Mouse (Mus musculus) lung, postnatal 0 days (tissue): ENCODE measurements around the gene Stxbp3. TPM values are rescaled to one million over a fixed set of nuclear protein-coding genes. Genes with fewer than 3 reads are reported as not detected.

Source experiments
- ATAC-seq: fragments of 200-750 bp; cut with Nextera tagmentation; 2 replicates; pipeline ENCODE4 v1.8.0; 2017; ENCODE audit warnings: moderate library complexity
- DNase-seq: peaks from one replicate; pipeline ENCODE4 v3.0.0-alpha.2; 2016; ENCODE audit warnings: low spot score
- H3K27ac ChIP-seq: fragments of 300-500 bp; sonication (generic); 2 replicates; pipeline ENCODE4 v1.5.1; 2014; ENCODE audit warnings: antibody characterized with exemption, mild to moderate bottlenecking, low read length, mixed read lengths
- H3K27me3 ChIP-seq: fragments of 300-500 bp; sonication (generic); replicated peaks from 2 replicates; pipeline ENCODE4 v1.6.1; 2014; ENCODE audit warnings: low read length, mixed read lengths; ENCODE audit not compliant: insufficient read depth
- H3K36me3 ChIP-seq: fragments of 300-500 bp; sonication (generic); 2 replicates; pipeline ENCODE4 v1.6.1; 2014; ENCODE audit warnings: low read length, mixed read lengths; ENCODE audit not compliant: insufficient read depth
- H3K4me1 ChIP-seq: fragments of 300-500 bp; sonication (generic); 2 replicates; pipeline ENCODE4 v1.6.1; 2014; ENCODE audit warnings: antibody characterized with exemption, low read depth, low read length, mixed read lengths; ENCODE audit not compliant: insufficient read depth
- H3K4me2 ChIP-seq: fragments of 300-500 bp; sonication (generic); replicated peaks from 2 replicates; pipeline ENCODE4 v1.6.1; 2014; ENCODE audit warnings: low read depth, mild to moderate bottlenecking, low read length, moderate library complexity, mixed read lengths
- H3K4me3 ChIP-seq: fragments of 300-500 bp; sonication (generic); 2 replicates; pipeline ENCODE4 v1.5.1; 2014; ENCODE audit warnings: low read depth, low read length
- H3K9ac ChIP-seq: fragments of 300-500 bp; sonication (generic); replicated peaks from 2 replicates; pipeline ENCODE4 v1.6.1; 2014; ENCODE audit warnings: low read depth, mild to moderate bottlenecking
- H3K9me3 ChIP-seq: fragments of 300-500 bp; sonication (generic); 2 replicates; pipeline ENCODE4 v1.6.1; 2016; ENCODE audit warnings: low read length, mixed read lengths
- CTCF ChIP-seq: IDR thresholded peaks from 2 replicates; pipeline ENCODE4 v1.5.1; 2016; ENCODE audit warnings: antibody characterized with exemption, mild to moderate bottlenecking
- EP300 ChIP-seq: IDR thresholded peaks from 2 replicates; pipeline ENCODE4 v1.6.1; 2016; ENCODE audit warnings: antibody characterized with exemption, mild to moderate bottlenecking, control low read depth
- WGBS: fragments of 180-500 bp; shearing (Covaris S2); extraction: QIAGEN DNeasy Blood & Tissue Kit; methylation state at CpG from one replicate; pipeline ENCODE4 v1.1.7; 2014; 5-methylcytosine and 5-hydroxymethylcytosine counted together
- polyA plus RNA-seq: library from polyadenylated mRNA; unstranded; fragments of >200 nt; fragmentation: Nextera tagmentation; extraction: Ambion mirVana; gene quantifications from 2 replicates; pipeline ENCODE4 v1.2.1, GENCODE M21; 2015

Gene Stxbp3
- 58.1 and 60.6 TPM in 2 replicates for polyA plus RNA-seq

DNA sequence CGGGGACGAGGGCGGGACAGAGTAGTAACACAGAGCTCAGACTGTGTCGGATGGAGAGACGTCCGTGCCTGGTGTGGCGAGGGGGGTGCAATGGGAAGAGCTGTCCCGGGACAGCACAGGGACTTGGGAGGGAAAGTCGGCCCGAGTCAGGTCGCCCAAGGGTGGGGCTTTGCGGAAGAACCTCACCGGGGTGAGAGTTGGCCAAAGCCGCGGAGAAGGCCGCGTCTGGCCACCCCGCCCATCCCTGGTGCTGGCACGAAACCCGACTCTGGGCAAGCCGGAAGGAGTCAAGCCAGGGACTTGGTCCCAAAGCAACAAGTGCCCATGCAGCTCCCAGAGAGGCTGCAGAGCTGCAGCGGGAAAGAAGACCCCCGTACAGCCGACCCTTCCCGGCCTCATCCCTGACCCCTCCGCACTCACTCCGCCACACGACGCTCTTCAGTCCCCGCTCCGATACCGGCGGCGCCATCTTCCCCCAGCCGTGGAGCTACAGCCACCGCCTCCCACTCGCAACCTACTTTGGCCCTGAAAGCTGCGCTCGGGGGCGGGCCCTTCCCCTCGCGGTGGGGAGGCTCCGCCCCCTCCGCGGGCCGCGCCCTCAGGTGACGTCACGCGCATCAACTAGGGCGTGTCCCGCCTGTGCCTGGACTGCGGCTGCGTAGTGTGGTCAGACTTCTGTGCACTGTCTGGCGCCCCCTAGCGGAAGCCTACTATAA is at the start of gene Stxbp3:
Stxbp3 (minus strand) TSS at position 527 of the 716 bp plus-strand sequence.
- peak; percentile 97 for ATAC-seq
- Histone ChIP-seq H3K27ac (peak within 1 kb of the TSS; percentile 96), H3K9ac (peak within 1 kb of the TSS; percentile 72), H3K27me3 (no peaks in the 10 kb centered on the region), H3K9me3 (no peaks in the 10 kb centered on the region), H3K4me3 (peak within 1 kb of the TSS; percentile 75), H3K4me1 (peaks cover 5% of the 10 kb centered on the region; the same call in 1 of the 2 replicates), H3K4me2 (peak within 1 kb of the TSS; percentile 66), H3K36me3 (no peaks in the 10 kb centered on the region)
- TF ChIP-seq EP300: no peak
- TF ChIP-seq CTCF: peak; percentile 97
- under 1% methylated on average over 50 of the region's 56 CpGs for WGBS
- peak; percentile 99 for DNase-seq

DNA sequence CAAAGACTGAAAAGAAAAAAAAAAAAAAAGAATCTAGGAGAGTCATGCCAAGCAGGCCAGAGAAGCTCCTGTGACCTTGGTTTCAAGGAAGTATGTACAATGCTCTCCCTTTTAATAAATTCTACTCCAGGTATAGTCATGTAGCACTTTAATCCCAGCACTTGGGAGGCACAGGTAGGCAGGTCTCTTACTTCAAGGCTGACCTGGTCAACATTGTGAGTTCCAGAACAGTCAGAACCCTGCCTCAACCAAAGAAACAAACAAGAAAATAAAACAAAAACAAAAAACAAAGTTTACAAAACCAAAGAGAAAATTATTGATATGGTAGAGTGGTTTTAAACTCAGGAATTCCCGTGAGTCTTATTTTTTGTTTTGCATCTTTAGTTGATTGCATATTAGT is 49.6 kb upstream of the Stxbp3 start, which contains the start of gene Fndc7:
Fndc7 (minus strand) TSS at position 101 of the 400 bp plus-strand sequence.
- H3K27me3 ChIP-seq: no peaks in the 10 kb centered on the region
- H3K4me3 ChIP-seq: no peak within 1 kb of the TSS
- DNase-seq (peak; percentile 49), ATAC-seq (no peak)
- no peak within 1 kb of the TSS for H3K4me2 ChIP-seq
- no peak within 1 kb of the TSS for H3K27ac ChIP-seq
- no peaks in the 10 kb centered on the region for H3K4me1 ChIP-seq
- no peaks in the 10 kb centered on the region for H3K9me3 ChIP-seq
- H3K36me3 ChIP-seq: no peaks in the 10 kb centered on the region
- TF ChIP-seq EP300: no peak
- no peak for TF ChIP-seq CTCF
- H3K9ac ChIP-seq: no peak within 1 kb of the TSS
- WGBS: 96% methylated on average over 1 of the region's 1 CpGs

DNA sequence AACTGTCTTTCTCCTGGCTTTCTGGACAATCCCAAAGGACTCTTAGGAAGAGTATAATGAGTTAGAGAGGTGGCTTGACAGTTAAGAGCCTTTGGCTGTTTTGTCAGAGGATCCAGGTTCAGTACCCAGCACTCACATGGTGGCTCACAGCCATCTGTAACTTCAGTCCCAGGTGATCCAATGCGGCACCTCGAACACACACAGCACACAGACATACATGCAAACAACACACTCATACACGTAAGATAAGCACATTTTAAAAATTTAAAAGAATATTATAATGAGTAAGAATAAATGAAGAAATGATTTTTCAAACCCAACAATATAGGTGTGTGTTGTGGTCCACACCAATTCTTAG is 47.3 kb upstream of the Stxbp3 start:
- H3K4me1 ChIP-seq: no peaks in the 10 kb centered on the region
- no peak overlapping the region for H3K4me3 ChIP-seq
- H3K9ac ChIP-seq: no peak overlapping the region
- no peaks in the 10 kb centered on the region for H3K27me3 ChIP-seq
- H3K36me3 ChIP-seq: no peaks in the 10 kb centered on the region
- WGBS: 90% methylated on average over 3 of the region's 3 CpGs
- H3K9me3 ChIP-seq: no peaks in the 10 kb centered on the region
- no peak for DNase-seq
- no peak for ATAC-seq
- no peak for TF ChIP-seq CTCF
- no peak for TF ChIP-seq EP300
- H3K27ac ChIP-seq: no peak overlapping the region
- no peak overlapping the region for H3K4me2 ChIP-seq

DNA sequence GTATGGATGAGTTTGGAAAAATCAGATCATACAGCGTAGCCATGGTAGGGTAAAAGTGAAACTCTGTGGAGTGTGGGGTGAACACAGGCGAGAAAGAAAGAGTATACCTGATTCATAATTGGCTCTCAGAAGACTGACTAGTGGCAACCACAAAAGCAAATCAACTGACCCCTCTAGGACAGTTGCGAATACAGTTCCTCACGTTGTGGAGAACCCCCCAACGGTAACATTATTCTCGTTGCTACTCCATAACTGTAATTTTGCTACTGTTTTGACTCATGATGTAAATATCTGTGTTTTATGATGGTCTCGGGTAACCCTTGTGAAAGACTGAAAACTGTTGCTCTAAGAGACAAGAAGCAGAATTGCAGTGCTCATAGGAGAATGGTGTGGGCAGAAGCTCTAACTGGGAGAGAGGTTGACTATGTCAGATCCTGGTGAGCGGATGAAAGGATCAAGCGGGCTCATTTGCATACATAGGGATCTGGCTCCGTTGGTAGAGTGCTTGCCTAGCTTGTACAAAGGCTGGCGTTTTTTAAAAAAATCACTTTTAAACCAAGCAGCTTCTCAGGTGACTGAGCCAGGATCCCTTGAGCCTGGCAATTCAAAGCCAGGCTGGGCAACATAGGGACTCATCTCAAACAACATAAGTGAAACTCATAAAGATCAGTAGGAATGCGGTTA is 46.8 kb upstream of the Stxbp3 start:
- H3K27me3 ChIP-seq: no peaks in the 10 kb centered on the region
- WGBS: 71% methylated on average over 12 of the region's 12 CpGs
- no peak for DNase-seq
- H3K4me2 ChIP-seq: no peak overlapping the region
- no peak for TF ChIP-seq CTCF
- no peak for TF ChIP-seq EP300
- no peaks in the 10 kb centered on the region for H3K4me1 ChIP-seq
- H3K4me3 ChIP-seq: no peak overlapping the region
- H3K9ac ChIP-seq: no peak overlapping the region
- H3K27ac ChIP-seq: no peak overlapping the region
- no peaks in the 10 kb centered on the region for H3K36me3 ChIP-seq
- no peaks in the 10 kb centered on the region for H3K9me3 ChIP-seq
- no peak for ATAC-seq

DNA sequence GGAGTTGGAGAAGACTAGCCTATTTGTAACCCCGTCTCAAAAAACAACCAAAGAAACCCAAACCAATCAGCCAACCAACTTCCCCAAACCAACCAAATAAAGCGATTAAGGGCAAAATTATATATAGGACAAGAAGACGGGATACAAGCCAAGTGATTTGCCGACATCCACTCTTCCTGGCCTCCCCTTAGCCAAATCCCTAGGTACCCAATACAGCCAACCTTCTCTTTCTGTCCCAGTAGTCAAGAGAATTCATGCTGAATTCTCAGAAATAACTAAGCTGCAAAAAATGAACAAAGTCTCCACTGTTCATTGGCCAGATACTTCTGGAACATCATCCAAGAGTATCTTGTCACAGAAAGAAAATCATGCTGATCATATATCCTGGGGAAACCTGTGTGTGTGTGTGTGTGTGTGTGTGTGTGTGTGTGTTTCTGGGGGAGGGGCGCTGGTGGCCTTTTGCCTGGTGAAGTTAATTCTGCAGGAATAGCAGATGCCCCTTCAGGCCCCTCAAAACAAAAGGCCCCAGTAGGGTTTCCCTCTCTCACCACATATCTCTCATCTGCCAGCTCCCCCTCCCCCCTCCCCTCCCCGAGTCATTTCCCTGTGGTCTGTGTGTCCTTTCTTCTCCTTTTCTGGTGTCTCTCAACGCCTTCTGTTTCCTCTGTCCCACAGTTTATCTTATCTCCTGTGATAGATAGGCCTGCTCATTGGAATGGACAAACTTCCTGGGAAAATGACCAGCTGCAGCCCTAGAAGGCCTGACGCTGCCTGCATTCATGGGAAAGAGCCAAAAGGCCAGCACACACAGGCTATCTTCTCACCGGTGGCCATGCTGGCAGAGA is 45.6 kb upstream of the Stxbp3 start:
- Histone ChIP-seq H3K4me2 (no peak overlapping the region), H3K4me3 (no peak overlapping the region), H3K36me3 (no peaks in the 10 kb centered on the region), H3K9ac (no peak overlapping the region), H3K4me1 (no peaks in the 10 kb centered on the region; the same call in 1 of the 2 replicates), H3K27ac (0 out of 2 replicates have a peak overlapping the region, but pooled peaks have one; percentile 11), H3K27me3 (no peaks in the 10 kb centered on the region), H3K9me3 (no peaks in the 10 kb centered on the region)
- TF ChIP-seq EP300 (peak; percentile 23; the same call in 1 of the 2 replicates), CTCF (no peak)
- 41% methylated on average over 9 of the region's 9 CpGs for WGBS
- DNase-seq (peak; percentile 70), ATAC-seq (peak; percentile 77)
